Comparison of ENCODE assay signal across 11 mouse cellular contexts in genomic region chr4:55721834-55722233, GRCm38 (mm10).
DNase-seq lines count a peak whose midpoint lies in the region; ATAC-seq and TF ChIP-seq lines count a peak whose summit lies in the region.
"Had no signal": no experiment of that assay in that cellular context is flagged by ENCODE, and none has a peak within 500 bp of the region (broad histone marks: within the 10 kb centered on the region; RNA-seq: fewer than 3 reads in every experiment).

No protein-coding gene starts in this region.

- H3K36me3 ChIP-seq in hindbrain, embryonic 16.5 days (ENCODE audit: control insufficient read depth, insufficient read depth, low read length), result no peaks in the 10 kb centered on the region
- no peaks in the 10 kb centered on the region for H3K36me3 ChIP-seq in hindbrain, embryonic 12.5 days

- TF ChIP-seq CTCF in Patski (IDR thresholded peaks at IDR 0.05), result no peak

- no peak overlapping the region for H3K4me3 ChIP-seq in hindbrain, embryonic 16.5 days (ENCODE audit: low read length)
- H3K4me3 ChIP-seq in hindbrain, embryonic 12.5 days, result no peak overlapping the region
- H3K4me3 ChIP-seq: erythroblast, embryonic 14.5 days had no signal

- POLR2A ChIA-PET in Patski (lab: Charles Lee), result interaction anchor here (0.7 to 1.6 kb wide), 4 partner anchors 9 to 190 kb away, joined by 3 read pairs; no protein-coding TSS in a partner anchor

- H3K4me1 ChIP-seq in hindbrain, embryonic 16.5 days (ENCODE audit: control insufficient read depth, insufficient read depth, low read depth, low read length), result peaks cover 10% of the 10 kb centered on the region; the same call in 1 of the 2 replicates
- H3K4me1 ChIP-seq in hindbrain, embryonic 12.5 days, result peaks cover 6% of the 10 kb centered on the region; the same call in 1 of the 2 replicates

- DNase-seq in Patski (ENCODE audit: low read depth, low spot score) (no peak), liver (no peak)
- DNase-seq in gastrocnemius, adult 8-10 months (ENCODE audit: low spot score in 2 of 2), result peak; percentile 34 to 36
- DNase-seq in kidney, postnatal 4 days, result peak; percentile 34 to 54
- no peak for DNase-seq in cerebellum, adult 11-12 months
- DNase-seq in left cerebral cortex, adult 18-20 months (ENCODE audit: low spot score in 2 of 2), result no peak
- DNase-seq: thymus, postnatal 4 days had no signal

- H3K27ac ChIP-seq in hindbrain, embryonic 16.5 days (ENCODE audit: low read depth, low read length), result no peak overlapping the region
- H3K27ac ChIP-seq in hindbrain, embryonic 12.5 days, result no peak overlapping the region

- H3K9ac ChIP-seq in hindbrain, embryonic 16.5 days (ENCODE audit: low read depth, low read length), result no peak overlapping the region
- no peak overlapping the region for H3K9ac ChIP-seq in hindbrain, embryonic 12.5 days

- in situ Hi-C loops in Patski (cut with MboI; ENCODE audit: low pct_unique_long_range_greater_than_20kb), result loop anchor here (5.0 to 10.0 kb wide), 5 partner anchors 190 to 893 kb away; partner anchors contain the start of gene Klf4

- no peaks in the 10 kb centered on the region for H3K27me3 ChIP-seq in hindbrain, embryonic 16.5 days (replicated peaks; ENCODE audit: control insufficient read depth, insufficient read depth, low read length)
- no peaks in the 10 kb centered on the region for H3K27me3 ChIP-seq in hindbrain, embryonic 12.5 days
- no peaks in the 10 kb centered on the region for H3K27me3 ChIP-seq in Patski

- H3K4me2 ChIP-seq in hindbrain, embryonic 16.5 days (ENCODE audit: low read length), result no peak overlapping the region
- H3K4me2 ChIP-seq in hindbrain, embryonic 12.5 days (replicated peaks), result no peak overlapping the region
- H3K4me2 ChIP-seq: midbrain, embryonic 11.5 days had no signal

- 43% methylated on average over 2 of the region's 2 CpGs for WGBS in hindbrain, embryonic 16.5 days
- 82% methylated on average over 2 of the region's 2 CpGs for WGBS in hindbrain, embryonic 12.5 days

- 0 out of 2 replicates have a peak, but pooled peaks have one; percentile 60 for ATAC-seq in hindbrain, embryonic 16.5 days
- ATAC-seq in hindbrain, embryonic 12.5 days (ENCODE audit: low FRiP score), result no peak
- ATAC-seq in Patski, result peak; percentile 58

- H3K9me3 ChIP-seq in hindbrain, embryonic 16.5 days (ENCODE audit: control insufficient read depth, low read length), result no peaks in the 10 kb centered on the region
- H3K9me3 ChIP-seq in hindbrain, embryonic 12.5 days (replicated peaks), result no peaks in the 10 kb centered on the region

- CTCF ChIA-PET in Patski (lab: Charles Lee), result interaction anchor here (0.8 to 2.3 kb wide), 5 partner anchors 14 to 652 kb away, joined by 3 to 9 read pairs (median 3); no protein-coding TSS in a partner anchor

Comparison
In these comparisons a context has a peak if more than half of its experiments do, and no peak if none do; other contexts are left out.
1. DNase-seq: peak in gastrocnemius, adult 8-10 months (2 of 2) and kidney, postnatal 4 days (2 of 2); none in Patski (single experiment), cerebellum, adult 11-12 months (single experiment), liver (single experiment) and left cerebral cortex, adult 18-20 months (0 of 2).